Mouse (Mus musculus): Measurements from ENCODE around the gene Fam171a1. TPM values are rescaled to one million over a fixed set of nuclear protein-coding genes. Genes with fewer than 3 reads are reported as not detected.
A peak's percentile ranks its signal among the peaks of the same experiment; 100 is the strongest.

The Fam171a1 gene
- polyA plus RNA-seq, 1 experiment from 2014 or later: 57.0 TPM

DNA sequence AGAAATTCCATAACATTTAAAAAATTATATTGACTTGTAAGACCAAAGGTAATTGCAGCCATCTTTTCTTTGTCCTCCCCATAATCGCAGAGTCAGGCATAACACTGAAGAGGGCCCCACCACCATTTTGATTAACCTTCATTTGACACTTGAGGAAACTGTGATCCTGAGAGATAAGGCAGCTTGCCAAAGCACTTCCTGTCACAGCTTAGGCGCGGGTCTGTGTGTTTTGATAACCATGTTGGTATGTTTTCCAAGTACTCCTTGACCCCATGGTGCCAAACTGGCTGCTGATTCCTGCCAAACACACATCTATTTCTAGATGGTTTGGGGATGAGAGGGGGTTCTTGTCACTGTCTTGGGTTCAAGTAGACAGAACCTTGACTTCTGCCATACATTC is 11.7 kb upstream of the Fam171a1 start:
- no peak for TF ChIP-seq CTCF (IDR thresholded peaks at IDR 0.05; ENCODE audit: low read depth)
- no peak overlapping the region for H3K27ac ChIP-seq (ENCODE audit: low read depth)
- H3K9ac ChIP-seq: no peak overlapping the region
- H3K36me3 ChIP-seq (ENCODE audit: insufficient read depth): no peaks in the 10 kb centered on the region
- 27% methylated on average over 3 of the region's 3 CpGs for WGBS
- ATAC-seq (ENCODE audit: insufficient read depth) (no peak), DNase-seq (peak; percentile 70)
- H3K4me3 ChIP-seq (ENCODE audit: low read depth, low read length): no peak overlapping the region
- H3K27me3 ChIP-seq (ENCODE audit: insufficient read depth, low read length): no peaks in the 10 kb centered on the region
- no peaks in the 10 kb centered on the region for H3K9me3 ChIP-seq (ENCODE audit: low read depth, low read length)
- no peak overlapping the region for H3K4me2 ChIP-seq
- H3K4me1 ChIP-seq (ENCODE audit: insufficient read depth): no peaks in the 10 kb centered on the region

DNA sequence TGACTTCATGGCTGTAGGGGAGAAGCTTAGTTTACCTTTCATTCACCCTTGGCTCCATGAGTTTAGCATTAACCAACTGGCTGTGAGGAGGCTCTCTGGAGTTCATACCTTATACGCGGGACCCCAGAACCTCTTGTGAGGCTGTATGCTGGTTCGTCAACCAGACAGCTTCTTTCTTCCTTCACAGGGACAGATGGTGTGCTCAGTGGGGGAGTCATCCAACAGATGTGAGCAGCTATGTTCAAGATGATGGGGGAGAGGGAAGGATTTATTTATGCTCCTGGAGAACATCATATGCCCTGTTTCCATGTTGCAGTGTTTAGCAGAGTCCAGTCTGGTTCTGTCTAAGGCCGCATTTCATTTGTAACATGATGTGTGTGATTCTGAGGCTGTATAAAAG is 6.6 kb upstream of the Fam171a1 start:
- no peak for DNase-seq
- H3K4me3 ChIP-seq (ENCODE audit: low read depth, low read length): no peak overlapping the region
- TF ChIP-seq CTCF (IDR thresholded peaks at IDR 0.05; ENCODE audit: low read depth): no peak
- WGBS: 84% methylated on average over 4 of the region's 4 CpGs
- H3K9ac ChIP-seq: no peak overlapping the region
- no peak for ATAC-seq (ENCODE audit: insufficient read depth)
- no peak overlapping the region for H3K4me2 ChIP-seq
- H3K9me3 ChIP-seq (ENCODE audit: low read depth, low read length): no peaks in the 10 kb centered on the region
- H3K27me3 ChIP-seq (ENCODE audit: insufficient read depth, low read length): no peaks in the 10 kb centered on the region
- no peak overlapping the region for H3K27ac ChIP-seq (ENCODE audit: low read depth)
- no peaks in the 10 kb centered on the region for H3K36me3 ChIP-seq (ENCODE audit: insufficient read depth)
- no peaks in the 10 kb centered on the region for H3K4me1 ChIP-seq (ENCODE audit: insufficient read depth)

DNA sequence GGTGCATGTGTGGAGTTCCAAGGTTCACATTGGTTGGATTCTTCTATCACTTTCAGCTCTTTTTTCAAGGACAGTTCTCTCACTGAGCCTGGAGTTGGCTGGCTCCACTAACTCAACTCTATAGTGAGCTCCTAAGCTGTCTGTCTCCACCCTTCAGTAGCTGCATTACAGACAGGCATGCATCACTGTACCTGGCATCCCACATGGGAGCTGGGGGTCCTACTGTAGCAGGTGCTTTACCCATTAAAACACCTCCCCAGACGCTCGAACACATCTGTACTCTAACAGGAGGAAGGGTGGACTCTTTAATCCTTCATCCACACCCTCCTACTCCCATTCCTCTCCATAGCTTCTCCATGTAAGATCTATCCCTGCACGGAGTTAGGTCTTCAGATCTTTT is 5.6 kb upstream of the Fam171a1 start:
- Histone ChIP-seq H3K27ac (ENCODE audit: low read depth) (no peak overlapping the region), H3K4me3 (ENCODE audit: low read depth, low read length) (no peak overlapping the region), H3K4me1 (ENCODE audit: insufficient read depth) (no peaks in the 10 kb centered on the region), H3K27me3 (ENCODE audit: insufficient read depth, low read length) (no peaks in the 10 kb centered on the region), H3K9ac (no peak overlapping the region), H3K9me3 (ENCODE audit: low read depth, low read length) (no peaks in the 10 kb centered on the region), H3K36me3 (ENCODE audit: insufficient read depth) (no peaks in the 10 kb centered on the region), H3K4me2 (no peak overlapping the region)
- TF ChIP-seq CTCF (IDR thresholded peaks at IDR 0.05; ENCODE audit: low read depth): no peak
- WGBS: 79% methylated on average over 3 of the region's 3 CpGs
- ATAC-seq (ENCODE audit: insufficient read depth) (no peak), DNase-seq (no peak)

DNA sequence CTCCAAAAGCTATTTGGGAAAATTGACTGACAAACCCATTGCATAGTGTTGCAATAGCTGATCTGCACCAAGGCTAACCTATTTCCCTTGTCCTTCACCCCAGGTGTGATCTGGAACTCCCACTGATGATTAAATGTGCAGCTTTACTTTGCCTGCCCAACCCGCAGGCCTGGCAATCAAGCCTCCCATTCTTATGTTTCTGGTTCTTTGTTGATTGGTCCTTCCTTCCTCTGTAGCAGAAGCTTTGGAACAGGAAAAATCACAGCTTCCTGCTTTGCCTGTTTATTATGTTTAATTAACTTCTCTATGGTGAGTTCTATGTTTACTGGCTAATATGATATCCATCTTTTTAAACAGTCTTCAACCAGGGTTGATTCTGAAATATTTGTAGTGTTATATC is 5.2 kb upstream of the Fam171a1 start:
- no peak overlapping the region for H3K27ac ChIP-seq (ENCODE audit: low read depth)
- 74% methylated on average over 1 of the region's 1 CpGs for WGBS
- no peak overlapping the region for H3K4me2 ChIP-seq
- H3K9me3 ChIP-seq (ENCODE audit: low read depth, low read length): no peaks in the 10 kb centered on the region
- no peak overlapping the region for H3K4me3 ChIP-seq (ENCODE audit: low read depth, low read length)
- TF ChIP-seq CTCF (IDR thresholded peaks at IDR 0.05; ENCODE audit: low read depth): no peak
- H3K36me3 ChIP-seq (ENCODE audit: insufficient read depth): no peaks in the 10 kb centered on the region
- H3K4me1 ChIP-seq (ENCODE audit: insufficient read depth): no peaks in the 10 kb centered on the region
- DNase-seq (peak; percentile 20), ATAC-seq (ENCODE audit: insufficient read depth) (no peak)
- H3K9ac ChIP-seq: no peak overlapping the region
- H3K27me3 ChIP-seq (ENCODE audit: insufficient read depth, low read length): no peaks in the 10 kb centered on the region

DNA sequence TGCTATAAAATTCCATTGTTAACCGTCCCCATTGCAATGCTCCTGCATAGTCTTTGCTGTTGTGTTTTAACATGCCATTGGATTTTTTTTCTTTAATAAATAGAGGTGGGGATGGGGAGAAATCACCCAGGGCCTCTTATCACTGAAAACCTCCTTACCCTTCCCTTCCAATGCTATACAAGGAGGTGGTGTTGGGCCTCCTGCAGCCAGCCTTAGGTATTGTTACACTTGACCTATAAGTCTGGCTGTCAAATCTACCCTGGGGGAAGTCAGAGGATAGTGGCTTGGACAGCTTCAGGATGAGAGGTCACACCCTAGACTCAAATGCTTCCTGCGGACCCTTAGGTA is 3.8 kb downstream of the Fam171a1 start:
- 29% methylated on average over 2 of the region's 2 CpGs for WGBS
- H3K36me3 ChIP-seq (ENCODE audit: insufficient read depth): no peaks in the 10 kb centered on the region
- no peak for ATAC-seq (ENCODE audit: insufficient read depth)
- peak overlapping the region; percentile 71 for H3K4me2 ChIP-seq
- TF ChIP-seq CTCF (IDR thresholded peaks at IDR 0.05; ENCODE audit: low read depth): no peak
- no peaks in the 10 kb centered on the region for H3K9me3 ChIP-seq (ENCODE audit: low read depth, low read length)
- no peaks in the 10 kb centered on the region for H3K27me3 ChIP-seq (ENCODE audit: insufficient read depth, low read length)
- H3K27ac ChIP-seq (ENCODE audit: low read depth): no peak overlapping the region
- peaks cover 13% of the 10 kb centered on the region; the same call in 1 of the 2 replicates for H3K4me1 ChIP-seq (ENCODE audit: insufficient read depth)
- peak overlapping the region; percentile 83 for H3K4me3 ChIP-seq (ENCODE audit: low read depth, low read length)
- DNase-seq: no peak
- H3K9ac ChIP-seq: peak overlapping the region; percentile 91; the same call in 1 of the 2 replicates

DNA sequence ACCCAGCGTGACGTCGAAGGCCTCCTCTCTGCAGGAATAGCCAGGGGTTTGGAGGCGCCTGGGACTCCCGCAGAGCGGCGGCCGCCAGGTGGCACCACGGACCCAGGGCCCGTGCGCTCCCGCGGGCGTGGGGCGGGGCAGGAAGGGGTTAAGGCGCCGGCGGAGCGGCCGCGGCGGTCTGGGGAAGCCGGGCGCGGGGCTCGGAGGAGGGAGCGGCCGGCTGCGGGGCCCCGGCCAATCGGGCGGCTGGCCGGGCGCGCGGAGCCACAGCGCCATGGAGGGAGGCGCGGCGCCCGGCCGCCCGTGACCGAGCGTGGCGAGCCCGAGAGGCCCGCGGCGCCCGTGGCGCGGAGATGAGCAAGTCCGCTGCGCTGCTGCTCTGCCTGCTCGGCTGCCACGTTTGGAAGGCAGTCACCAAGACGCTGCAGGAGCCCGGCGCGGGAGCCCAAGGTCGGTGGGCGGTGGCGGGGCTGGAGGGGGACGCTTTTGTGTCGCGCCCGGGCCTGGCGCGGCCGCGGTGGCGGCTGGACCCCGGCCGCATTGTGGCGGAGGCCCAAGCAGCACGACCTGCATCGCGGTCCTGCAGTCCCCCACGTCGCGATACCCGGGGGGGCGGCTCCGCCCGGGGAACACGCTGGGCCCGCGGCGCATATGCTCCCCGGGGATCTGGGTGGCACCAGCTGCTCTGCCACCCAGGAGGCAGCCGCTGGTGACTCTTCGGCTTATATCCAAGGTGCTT is 4.3 kb downstream of the Fam171a1 start:
- no peaks in the 10 kb centered on the region for H3K9me3 ChIP-seq (ENCODE audit: low read depth, low read length)
- peak overlapping the region; percentile 71 for H3K4me2 ChIP-seq
- DNase-seq: peak; percentile 95
- no peaks in the 10 kb centered on the region for H3K27me3 ChIP-seq (ENCODE audit: insufficient read depth, low read length)
- H3K4me1 ChIP-seq (ENCODE audit: insufficient read depth): peaks cover 13% of the 10 kb centered on the region; the same call in 1 of the 2 replicates
- peak overlapping the region; percentile 83 for H3K4me3 ChIP-seq (ENCODE audit: low read depth, low read length)
- H3K9ac ChIP-seq: peak overlapping the region; percentile 91
- no peaks in the 10 kb centered on the region for H3K36me3 ChIP-seq (ENCODE audit: insufficient read depth)
- peak overlapping the region; percentile 88 for H3K27ac ChIP-seq (ENCODE audit: low read depth)
- peak; percentile 66 for TF ChIP-seq CTCF (IDR thresholded peaks at IDR 0.05; ENCODE audit: low read depth)
- WGBS: under 1% methylated on average over 67 of the region's 93 CpGs
- ATAC-seq (ENCODE audit: insufficient read depth): peak; percentile 95

DNA sequence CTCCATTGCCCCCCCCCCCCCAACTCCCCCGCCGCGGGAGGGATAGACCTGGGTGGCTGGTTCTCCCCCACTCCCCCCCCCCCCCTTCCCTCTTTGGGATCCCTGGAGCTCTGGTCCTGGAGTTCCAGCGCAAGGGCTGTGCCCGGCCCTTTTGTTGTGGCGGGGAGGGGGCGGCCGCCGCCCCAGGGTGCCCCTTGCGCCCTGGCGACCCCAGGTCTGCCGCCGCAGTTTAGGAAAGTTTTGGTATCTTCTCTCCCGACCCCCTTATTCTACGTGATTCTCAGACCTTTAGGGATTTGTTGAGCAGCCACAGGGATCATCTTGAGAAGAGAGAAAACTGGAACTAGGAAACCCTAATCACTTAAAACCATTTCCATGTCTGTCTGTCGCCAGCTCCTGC is 4.9 kb downstream of the Fam171a1 start:
- Histone ChIP-seq H3K4me1 (ENCODE audit: insufficient read depth) (peaks cover 13% of the 10 kb centered on the region; the same call in 1 of the 2 replicates), H3K4me2 (peak overlapping the region; percentile 71), H3K4me3 (ENCODE audit: low read depth, low read length) (peak overlapping the region; percentile 83), H3K27me3 (ENCODE audit: insufficient read depth, low read length) (no peaks in the 10 kb centered on the region), H3K9ac (peak overlapping the region; percentile 91), H3K36me3 (ENCODE audit: insufficient read depth) (no peaks in the 10 kb centered on the region), H3K9me3 (ENCODE audit: low read depth, low read length) (no peaks in the 10 kb centered on the region), H3K27ac (ENCODE audit: low read depth) (peak overlapping the region; percentile 88; the same call in 1 of the 2 replicates)
- DNase-seq (no peak), ATAC-seq (ENCODE audit: insufficient read depth) (peak; percentile 35)
- 0% methylated on average over 12 of the region's 16 CpGs for WGBS
- no peak for TF ChIP-seq CTCF (IDR thresholded peaks at IDR 0.05; ENCODE audit: low read depth)

All from lung, embryonic 14.5 days (tissue).